Mouse (Mus musculus): ENCODE results near the gene S1pr1.

The S1pr1 gene

DNA sequence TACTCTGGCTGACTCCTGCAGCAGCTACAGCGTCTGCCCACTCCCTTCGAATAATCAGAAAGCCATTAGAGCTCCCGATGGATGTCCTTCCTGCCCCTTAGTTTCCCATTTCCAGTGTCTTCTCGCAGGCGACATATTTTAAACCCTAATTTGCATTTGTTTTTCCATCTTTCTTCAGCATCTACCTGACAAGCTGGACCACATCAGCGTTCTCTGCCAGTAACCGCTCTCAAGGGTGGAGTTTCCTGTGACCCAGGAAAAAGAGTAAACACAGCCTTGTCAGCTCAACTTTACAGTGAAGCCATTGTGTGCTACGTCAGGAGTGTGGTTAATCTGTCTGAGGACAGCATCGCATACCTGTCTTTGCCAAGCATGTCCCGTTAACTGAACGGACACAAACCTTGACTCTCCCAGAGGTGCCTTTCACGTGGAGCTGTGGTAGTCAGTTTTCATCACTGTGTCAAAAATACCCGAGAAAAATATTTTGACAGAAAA lies 41.2 kb downstream of the S1pr1 start:
- no peak for DNase-seq

DNA sequence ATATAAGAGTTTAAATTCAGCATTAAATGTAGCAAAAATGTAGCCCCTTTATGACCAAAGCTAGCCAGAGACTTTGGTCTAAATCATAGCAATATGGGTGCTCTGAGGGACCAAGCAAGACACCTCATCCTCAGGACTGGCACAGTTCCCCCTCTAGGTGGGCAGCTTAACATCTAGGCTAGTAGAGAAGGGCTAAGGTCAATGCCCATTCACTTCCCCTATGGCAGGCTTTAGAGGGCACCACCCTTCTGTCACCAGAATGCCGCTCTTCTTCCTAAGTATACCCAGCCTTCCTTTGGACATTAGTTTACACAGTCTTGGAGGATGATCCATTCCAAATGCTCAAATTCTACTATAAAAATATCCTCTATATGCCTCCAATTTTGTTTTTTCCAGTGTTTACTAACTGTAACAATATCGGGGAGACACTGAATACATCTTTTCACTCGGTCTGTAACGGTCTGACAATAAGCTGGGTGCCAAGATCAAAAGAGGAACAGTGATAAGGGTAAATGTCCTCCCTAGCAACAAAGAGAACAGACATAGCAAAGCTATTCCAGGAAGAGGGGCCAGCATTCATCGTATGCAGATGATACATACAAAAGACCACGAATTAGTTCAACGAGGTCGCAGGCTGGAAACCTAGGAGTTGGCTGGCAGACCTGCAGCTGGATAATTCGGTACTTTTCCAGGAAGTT lies 41.8 kb downstream of the S1pr1 start:
- no peak for DNase-seq

DNA sequence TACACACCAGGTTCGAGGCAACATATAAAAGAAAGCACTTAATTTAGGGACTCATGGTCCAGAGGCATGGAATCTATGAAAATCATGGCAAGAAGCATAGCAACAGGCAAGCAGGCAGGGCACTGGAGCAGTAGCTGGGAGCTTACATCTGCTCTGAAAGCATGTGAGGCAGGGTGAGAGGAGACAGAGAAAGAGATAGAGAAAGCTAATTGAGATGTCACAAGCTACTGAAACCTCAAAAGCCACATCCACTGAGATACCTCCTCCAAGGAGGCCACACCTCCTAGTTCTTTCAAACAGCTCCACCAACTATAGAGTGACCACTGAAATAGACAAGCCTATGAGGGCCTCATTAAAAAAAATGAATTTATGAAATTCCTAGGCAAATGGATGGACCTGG lies 45.6 kb downstream of the S1pr1 start:
- DNase-seq, result no peak

DNA sequence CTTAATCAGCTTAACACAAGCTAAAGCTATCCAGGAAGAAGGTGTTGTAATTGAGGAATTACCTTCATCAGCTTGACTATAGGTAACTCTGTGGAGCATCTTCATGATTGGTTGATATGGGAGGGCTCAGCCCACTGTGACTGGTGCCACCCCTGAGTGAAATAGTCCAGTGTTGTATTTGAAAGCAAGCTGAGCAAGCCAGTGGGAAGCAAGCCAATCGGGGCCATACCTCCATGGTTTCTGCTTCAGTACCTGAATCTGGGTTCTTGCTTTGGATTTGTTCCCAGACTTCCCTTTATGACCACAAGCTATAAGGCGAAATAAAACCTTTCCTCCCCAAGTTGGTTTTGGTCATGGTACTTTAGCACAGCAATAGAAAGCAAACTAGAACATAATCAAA lies 47.7 kb downstream of the S1pr1 start:
- DNase-seq, result no peak

DNA sequence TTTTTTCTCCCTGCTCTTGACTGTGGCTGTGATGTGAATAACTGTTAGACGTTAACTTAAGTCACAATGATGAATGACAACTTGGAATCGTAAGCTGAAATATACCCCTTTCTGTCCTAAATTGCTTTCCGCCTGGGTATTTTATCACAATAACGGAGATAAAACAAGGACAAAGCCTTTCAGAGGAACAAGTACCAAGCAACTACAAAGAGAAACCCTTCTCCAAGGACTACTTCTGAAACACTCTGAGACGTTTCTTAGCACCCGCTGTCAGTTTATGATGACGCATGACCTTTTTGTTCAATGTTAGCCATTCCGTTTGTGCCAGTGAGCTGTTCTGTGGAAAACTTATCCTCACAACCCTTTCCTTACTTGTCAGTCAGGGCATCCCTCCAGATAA lies 48.3 kb downstream of the S1pr1 start:
- no peak for DNase-seq

DNA sequence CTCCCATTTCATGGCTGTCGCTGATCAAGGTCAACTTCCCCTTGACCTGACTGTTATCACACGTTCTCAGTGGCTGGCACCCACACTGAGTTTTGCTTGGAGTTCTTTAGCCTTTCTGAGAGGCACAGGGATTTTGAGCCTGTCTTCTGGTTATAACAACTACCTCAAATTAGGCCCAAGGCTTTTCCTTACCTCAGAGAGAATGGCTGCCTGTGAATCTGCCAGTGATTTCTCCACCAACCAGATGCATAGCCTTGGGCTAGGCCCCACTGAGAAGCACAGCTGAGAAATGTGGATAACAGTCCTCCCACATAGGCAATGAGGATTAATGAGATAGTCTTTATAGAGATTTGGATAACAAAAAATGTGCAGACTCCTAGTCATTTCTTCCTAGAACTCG lies 50.4 kb downstream of the S1pr1 start:
- DNase-seq, result no peak

DNA sequence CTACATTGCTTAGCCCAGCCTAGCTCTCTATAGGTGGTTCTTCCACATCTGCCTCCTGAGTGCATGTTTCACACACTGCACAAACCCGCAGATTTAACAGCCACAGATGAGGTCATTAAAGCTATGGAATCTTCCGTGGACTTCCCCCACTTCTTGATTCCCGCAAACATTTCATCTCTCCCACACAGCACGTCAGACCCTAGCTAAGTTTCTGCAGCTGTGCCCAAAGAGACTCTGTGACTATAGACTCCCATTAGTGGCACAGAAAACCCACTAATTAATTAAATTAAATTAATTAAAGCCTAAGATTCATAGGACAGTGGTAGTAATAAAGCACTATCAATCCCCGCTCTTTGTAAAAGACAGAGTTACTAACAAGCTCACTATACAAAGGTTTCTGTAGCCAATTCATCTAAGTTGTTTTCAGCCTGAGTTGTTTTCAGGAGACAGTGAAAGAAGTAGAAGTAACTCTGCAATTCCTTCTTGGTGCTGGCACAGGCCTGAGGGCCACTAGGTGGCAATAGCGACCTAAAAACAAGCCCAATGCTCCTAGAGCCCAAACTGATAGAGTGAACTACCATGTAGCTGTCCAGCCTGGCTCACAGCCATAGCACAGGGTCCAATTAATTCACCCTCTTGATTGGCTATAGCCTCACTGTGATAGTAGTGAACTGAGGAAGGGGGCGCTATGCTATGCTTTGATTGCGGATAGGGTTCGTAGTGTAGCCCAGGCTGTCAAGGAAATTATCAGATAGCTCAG lies 54.0 kb downstream of the S1pr1 start:
- DNase-seq, result peak; percentile 13 to 18
